Mouse (Mus musculus): ENCODE measurements at regions not wholly inside any gene's neighbourhood (a gene's known extent, or its start where the extent isn't known, plus 50 kb on each side); places are given as distances from the start of the nearest gene placed in this dataset.

DNA sequence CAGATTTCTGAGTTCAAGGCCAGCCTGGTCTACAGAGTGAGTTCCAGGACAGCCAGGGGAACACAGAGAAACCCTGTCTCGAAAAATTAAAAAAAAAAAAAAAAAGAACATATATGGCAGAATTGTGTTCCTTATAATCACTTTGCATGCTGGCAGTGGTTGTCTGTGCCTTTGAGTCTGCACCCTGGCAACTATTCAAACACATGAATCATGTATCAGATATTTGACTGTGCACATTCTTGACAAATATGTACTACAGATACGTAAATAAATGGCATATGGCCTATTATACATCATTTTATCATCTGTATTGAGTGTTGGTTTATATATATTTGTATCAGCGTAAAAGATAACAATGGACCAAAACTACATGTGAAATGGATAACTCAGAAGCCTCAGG, 246.7 kb upstream of the N4bp1 start:
- no peak overlapping the region for H3K9ac ChIP-seq (ENCODE audit: low read depth, low read length, severe bottlenecking)
- no peaks in the 10 kb centered on the region for H3K4me1 ChIP-seq (ENCODE audit: control insufficient read depth, insufficient read depth, low read length)
- DNase-seq (ENCODE audit: low spot score) (no peak), ATAC-seq (ENCODE audit: low FRiP score, low read depth) (no peak)
- H3K9me3 ChIP-seq (ENCODE audit: control insufficient read depth, low read length), result no peaks in the 10 kb centered on the region
- H3K27ac ChIP-seq (replicated peaks; ENCODE audit: low read depth, low read length), result no peak overlapping the region
- no peaks in the 10 kb centered on the region for H3K27me3 ChIP-seq (ENCODE audit: control insufficient read depth, insufficient read depth, low read length)
- no peaks in the 10 kb centered on the region for H3K36me3 ChIP-seq (ENCODE audit: control insufficient read depth, insufficient read depth, low read length)
- WGBS, result 84% methylated on average over 3 of the region's 3 CpGs
- no peak overlapping the region for H3K4me2 ChIP-seq (replicated peaks; ENCODE audit: low read depth, low read length, severe bottlenecking)
- TF ChIP-seq POLR2A (IDR thresholded peaks at IDR 0.05; ENCODE audit: borderline replicate concordance, extremely low read depth, insufficient read depth, insufficient read length), result no peak
- no peak overlapping the region for H3K4me3 ChIP-seq (replicated peaks; ENCODE audit: low read length)

GRCm38 (mm10) chr8:87130691-87131090, 245.6 kb upstream of the N4bp1 start:
- no peaks in the 10 kb centered on the region for H3K4me1 ChIP-seq (ENCODE audit: control insufficient read depth, insufficient read depth, low read length)
- DNase-seq (ENCODE audit: low spot score), result no peak
- H3K27ac ChIP-seq (replicated peaks; ENCODE audit: low read depth, low read length), result no peak overlapping the region
- H3K27me3 ChIP-seq (ENCODE audit: control insufficient read depth, insufficient read depth, low read length), result no peaks in the 10 kb centered on the region
- no peak overlapping the region for H3K4me2 ChIP-seq (replicated peaks; ENCODE audit: low read depth, low read length, severe bottlenecking)
- WGBS, result 58% methylated on average over 3 of the region's 3 CpGs
- TF ChIP-seq POLR2A (IDR thresholded peaks at IDR 0.05; ENCODE audit: borderline replicate concordance, extremely low read depth, insufficient read depth, insufficient read length), result no peak
- H3K9ac ChIP-seq (ENCODE audit: low read depth, low read length, severe bottlenecking), result no peak overlapping the region
- H3K4me3 ChIP-seq (replicated peaks; ENCODE audit: low read length), result no peak overlapping the region
- H3K9me3 ChIP-seq (ENCODE audit: control insufficient read depth, low read length), result no peaks in the 10 kb centered on the region
- no peaks in the 10 kb centered on the region for H3K36me3 ChIP-seq (ENCODE audit: control insufficient read depth, insufficient read depth, low read length)
- ATAC-seq (ENCODE audit: low FRiP score, low read depth), result no peak

- no peaks in the 10 kb centered on the region for H3K4me1 ChIP-seq (ENCODE audit: control insufficient read depth, insufficient read depth, low read length)
- H3K4me2 ChIP-seq (replicated peaks; ENCODE audit: low read depth, low read length, severe bottlenecking), result no peak overlapping the region
- no peaks in the 10 kb centered on the region for H3K9me3 ChIP-seq (ENCODE audit: control insufficient read depth, low read length)
- H3K9ac ChIP-seq (ENCODE audit: low read depth, low read length, severe bottlenecking), result no peak overlapping the region
- H3K27ac ChIP-seq (replicated peaks; ENCODE audit: low read depth, low read length), result no peak overlapping the region
- ATAC-seq (ENCODE audit: low FRiP score, low read depth) (no peak), DNase-seq (ENCODE audit: low spot score) (no peak)
- H3K4me3 ChIP-seq (replicated peaks; ENCODE audit: low read length), result no peak overlapping the region
- H3K27me3 ChIP-seq (ENCODE audit: control insufficient read depth, insufficient read depth, low read length), result no peaks in the 10 kb centered on the region
- WGBS, result 80% methylated on average over 4 of the region's 4 CpGs
- H3K36me3 ChIP-seq (ENCODE audit: control insufficient read depth, insufficient read depth, low read length), result no peaks in the 10 kb centered on the region
- TF ChIP-seq POLR2A (IDR thresholded peaks at IDR 0.05; ENCODE audit: borderline replicate concordance, extremely low read depth, insufficient read depth, insufficient read length), result no peak
Measured at GRCm38 (mm10) chr8:87128593-87128992, 243.5 kb upstream of the N4bp1 start.

DNA sequence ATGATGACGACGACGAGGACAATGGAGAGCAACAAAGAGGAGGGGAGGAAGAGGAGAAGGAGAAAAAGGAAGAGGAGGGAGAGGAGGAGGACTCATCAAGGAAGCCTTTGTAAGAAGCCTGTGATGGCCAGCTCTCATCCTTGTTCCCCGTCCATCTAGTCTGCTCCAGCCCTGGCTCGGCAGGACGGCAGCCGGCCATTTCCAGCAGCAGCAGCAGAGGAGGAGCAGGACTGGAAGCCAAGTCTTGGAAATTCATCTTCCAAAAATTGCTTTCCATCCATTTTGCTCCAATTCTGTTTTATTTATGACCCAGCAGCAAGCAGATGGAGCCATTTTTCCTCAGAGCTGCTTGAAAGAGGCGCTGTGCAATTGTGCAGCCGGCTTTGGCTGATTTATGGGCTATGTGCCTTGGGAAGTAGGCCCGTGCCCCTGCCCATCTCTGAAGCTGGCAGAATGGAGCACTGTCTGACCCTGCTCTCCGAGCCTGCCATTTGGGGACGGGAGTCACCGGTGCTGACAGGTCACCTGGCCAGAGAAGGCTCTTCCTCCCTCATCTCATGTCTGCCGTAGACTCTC, 231.2 kb upstream of the N4bp1 start:
- no peak for ATAC-seq (ENCODE audit: low FRiP score, low read depth)
- H3K4me1 ChIP-seq (ENCODE audit: control insufficient read depth, insufficient read depth, low read length), result no peaks in the 10 kb centered on the region
- 66% methylated on average over 14 of the region's 14 CpGs for WGBS
- no peaks in the 10 kb centered on the region for H3K36me3 ChIP-seq (ENCODE audit: control insufficient read depth, insufficient read depth, low read length)
- no peak for DNase-seq (ENCODE audit: low spot score)
- H3K9me3 ChIP-seq (ENCODE audit: control insufficient read depth, low read length), result no peaks in the 10 kb centered on the region
- H3K27ac ChIP-seq (replicated peaks; ENCODE audit: low read depth, low read length), result no peak overlapping the region
- no peak for TF ChIP-seq POLR2A (IDR thresholded peaks at IDR 0.05; ENCODE audit: borderline replicate concordance, extremely low read depth, insufficient read depth, insufficient read length)
- H3K4me3 ChIP-seq (replicated peaks; ENCODE audit: low read length), result no peak overlapping the region
- H3K4me2 ChIP-seq (replicated peaks; ENCODE audit: low read depth, low read length, severe bottlenecking), result no peak overlapping the region
- H3K9ac ChIP-seq (ENCODE audit: low read depth, low read length, severe bottlenecking), result no peak overlapping the region
- no peaks in the 10 kb centered on the region for H3K27me3 ChIP-seq (ENCODE audit: control insufficient read depth, insufficient read depth, low read length)

- DNase-seq (ENCODE audit: low spot score) (no peak), ATAC-seq (ENCODE audit: low FRiP score, low read depth) (no peak)
- TF ChIP-seq POLR2A (IDR thresholded peaks at IDR 0.05; ENCODE audit: borderline replicate concordance, extremely low read depth, insufficient read depth, insufficient read length), result no peak
- H3K4me1 ChIP-seq (ENCODE audit: control insufficient read depth, insufficient read depth, low read length), result no peaks in the 10 kb centered on the region
- H3K36me3 ChIP-seq (ENCODE audit: control insufficient read depth, insufficient read depth, low read length), result no peaks in the 10 kb centered on the region
- no peak overlapping the region for H3K4me2 ChIP-seq (replicated peaks; ENCODE audit: low read depth, low read length, severe bottlenecking)
- H3K9me3 ChIP-seq (ENCODE audit: control insufficient read depth, low read length), result no peaks in the 10 kb centered on the region
- no peak overlapping the region for H3K4me3 ChIP-seq (replicated peaks; ENCODE audit: low read length)
- H3K27me3 ChIP-seq (ENCODE audit: control insufficient read depth, insufficient read depth, low read length), result no peaks in the 10 kb centered on the region
- H3K9ac ChIP-seq (ENCODE audit: low read depth, low read length, severe bottlenecking), result no peak overlapping the region
- WGBS, result 77% methylated on average over 7 of the region's 7 CpGs
- no peak overlapping the region for H3K27ac ChIP-seq (replicated peaks; ENCODE audit: low read depth, low read length)
Measured at GRCm38 (mm10) chr8:87112355-87112754, 227.3 kb upstream of the N4bp1 start.

DNA sequence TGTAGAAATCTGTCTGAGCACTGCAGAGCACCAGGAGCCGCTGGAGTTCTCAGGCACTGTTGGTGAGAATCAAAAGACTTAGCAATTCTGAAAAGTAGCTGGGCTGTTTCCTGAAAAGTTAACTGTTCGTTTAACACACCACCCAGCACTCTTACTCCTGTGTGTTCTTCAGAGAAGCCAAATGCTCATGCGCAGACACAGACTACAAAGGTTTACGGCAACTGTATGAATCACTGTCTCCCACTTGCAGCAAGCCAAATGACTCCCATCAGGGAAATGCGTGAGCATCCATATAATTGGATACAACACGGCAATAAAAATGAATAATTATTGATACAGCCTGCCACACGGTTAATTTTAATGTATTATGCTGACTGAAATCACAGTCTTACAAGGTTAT, 220.0 kb upstream of the N4bp1 start:
- ATAC-seq (ENCODE audit: low FRiP score, low read depth), result no peak
- no peaks in the 10 kb centered on the region for H3K9me3 ChIP-seq (ENCODE audit: control insufficient read depth, low read length)
- H3K36me3 ChIP-seq (ENCODE audit: control insufficient read depth, insufficient read depth, low read length), result no peaks in the 10 kb centered on the region
- no peak for DNase-seq (ENCODE audit: low spot score)
- no peak overlapping the region for H3K4me2 ChIP-seq (replicated peaks; ENCODE audit: low read depth, low read length, severe bottlenecking)
- H3K27ac ChIP-seq (replicated peaks; ENCODE audit: low read depth, low read length), result no peak overlapping the region
- no peak overlapping the region for H3K4me3 ChIP-seq (replicated peaks; ENCODE audit: low read length)
- H3K27me3 ChIP-seq (ENCODE audit: control insufficient read depth, insufficient read depth, low read length), result no peaks in the 10 kb centered on the region
- no peaks in the 10 kb centered on the region for H3K4me1 ChIP-seq (ENCODE audit: control insufficient read depth, insufficient read depth, low read length)
- WGBS, result 43% methylated on average over 7 of the region's 7 CpGs
- no peak overlapping the region for H3K9ac ChIP-seq (ENCODE audit: low read depth, low read length, severe bottlenecking)
- TF ChIP-seq POLR2A (IDR thresholded peaks at IDR 0.05; ENCODE audit: borderline replicate concordance, extremely low read depth, insufficient read depth, insufficient read length), result no peak
